Mouse (Mus musculus) midbrain, embryonic 11.5 days (tissue): ENCODE data around the gene Gstp1. TPM values are rescaled to one million over a fixed set of nuclear protein-coding genes. Genes with fewer than 3 reads are reported as not detected.
"Not testable (repeated sequence)": the region's sequence is repeated elsewhere in the genome, so short reads cannot be mapped to it uniquely, and the experiment has no call there.

ENCODE experiments used
- ATAC-seq: fragments of 200-750 bp; cut with Nextera tagmentation; 2 replicates; pipeline ENCODE4 v1.8.0; 2017; ENCODE audit warnings: moderate TSS enrichment, moderate library complexity; ENCODE audit not compliant: low FRiP score
- DNase-seq: peaks from one replicate; pipeline ENCODE4 v3.0.0; 2015; ENCODE audit warnings: low spot score; ENCODE audit errors: missing footprints
- H3K27ac ChIP-seq: fragments of 300-500 bp; sonication (generic); 2 replicates; pipeline ENCODE4 v1.5.1; 2014; ENCODE audit warnings: low read depth, low read length
- H3K27me3 ChIP-seq: fragments of 300-500 bp; sonication (generic); 2 replicates; pipeline ENCODE4 v1.6.1; 2014; ENCODE audit warnings: mild to moderate bottlenecking, low read length, moderate library complexity, mixed read lengths; ENCODE audit not compliant: control insufficient read depth, insufficient read depth
- H3K36me3 ChIP-seq: fragments of 300-500 bp; sonication (generic); 2 replicates; pipeline ENCODE4 v1.6.1; 2014; ENCODE audit warnings: mild to moderate bottlenecking, low read length, moderate library complexity, mixed read lengths; ENCODE audit not compliant: control insufficient read depth, insufficient read depth
- H3K4me1 ChIP-seq: fragments of 300-500 bp; sonication (generic); 2 replicates; pipeline ENCODE4 v1.6.1; 2014; ENCODE audit warnings: low read length; ENCODE audit not compliant: control insufficient read depth, insufficient read depth
- H3K4me2 ChIP-seq: fragments of 300-500 bp; sonication (generic); 2 replicates; pipeline ENCODE4 v1.6.1; 2014; ENCODE audit warnings: mild to moderate bottlenecking, moderate library complexity
- H3K4me3 ChIP-seq: fragments of 300-500 bp; sonication (generic); 2 replicates; pipeline ENCODE4 v1.5.1; 2014; ENCODE audit warnings: low read depth, low read length
- H3K9ac ChIP-seq: fragments of 300-500 bp; sonication (generic); 2 replicates; pipeline ENCODE4 v1.6.1; 2014; ENCODE audit warnings: low read length
- H3K9me3 ChIP-seq: fragments of 300-500 bp; sonication (generic); 2 replicates; pipeline ENCODE4 v1.6.1; 2016; ENCODE audit warnings: low read length; ENCODE audit not compliant: control insufficient read depth
- WGBS: fragments of 180-500 bp; shearing (Covaris S2); extraction: QIAGEN DNeasy Blood & Tissue Kit; methylation state at CpG from one replicate; pipeline ENCODE4 v1.1.7; 2014; 5-methylcytosine and 5-hydroxymethylcytosine counted together
- polyA plus RNA-seq: library from polyadenylated mRNA; unstranded; fragments of >200 nt; fragmentation: Nextera tagmentation; extraction: Ambion mirVana; gene quantifications from 2 replicates; pipeline ENCODE4 v1.2.1, GENCODE M21; 2014

Gene Gstp1
- polyA plus RNA-seq, 1 experiment from 2014 or later: 342 TPM

DNA sequence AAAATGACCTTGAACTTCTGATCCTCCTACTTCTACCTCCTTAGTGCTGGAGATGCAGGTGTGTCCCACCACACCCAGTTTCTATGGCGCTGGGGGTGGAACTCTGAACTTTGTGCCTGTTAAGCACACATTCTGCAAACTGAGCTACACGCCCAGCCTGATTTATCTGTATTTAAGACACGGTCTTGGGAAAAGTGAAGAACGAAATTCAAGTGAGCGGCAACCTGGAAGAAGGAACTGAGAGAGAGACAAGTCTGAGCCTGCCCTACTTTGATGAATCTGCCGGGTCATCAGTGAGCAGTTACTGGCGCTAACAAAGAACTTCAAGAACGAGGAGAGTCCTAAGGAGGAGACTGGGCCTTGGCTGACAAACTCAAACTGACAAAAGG lies 9.1 kb upstream of the Gstp1 start:
- Histone ChIP-seq H3K36me3 (no peaks in the 10 kb centered on the region), H3K9me3 (no peaks in the 10 kb centered on the region), H3K27me3 (no peaks in the 10 kb centered on the region), H3K4me2 (no peak overlapping the region), H3K27ac (no peak overlapping the region), H3K4me1 (no peaks in the 10 kb centered on the region), H3K9ac (no peak overlapping the region), H3K4me3 (no peak overlapping the region)
- WGBS: 86% methylated on average over 8 of the region's 8 CpGs
- DNase-seq (peak; percentile 53), ATAC-seq (no peak)

DNA sequence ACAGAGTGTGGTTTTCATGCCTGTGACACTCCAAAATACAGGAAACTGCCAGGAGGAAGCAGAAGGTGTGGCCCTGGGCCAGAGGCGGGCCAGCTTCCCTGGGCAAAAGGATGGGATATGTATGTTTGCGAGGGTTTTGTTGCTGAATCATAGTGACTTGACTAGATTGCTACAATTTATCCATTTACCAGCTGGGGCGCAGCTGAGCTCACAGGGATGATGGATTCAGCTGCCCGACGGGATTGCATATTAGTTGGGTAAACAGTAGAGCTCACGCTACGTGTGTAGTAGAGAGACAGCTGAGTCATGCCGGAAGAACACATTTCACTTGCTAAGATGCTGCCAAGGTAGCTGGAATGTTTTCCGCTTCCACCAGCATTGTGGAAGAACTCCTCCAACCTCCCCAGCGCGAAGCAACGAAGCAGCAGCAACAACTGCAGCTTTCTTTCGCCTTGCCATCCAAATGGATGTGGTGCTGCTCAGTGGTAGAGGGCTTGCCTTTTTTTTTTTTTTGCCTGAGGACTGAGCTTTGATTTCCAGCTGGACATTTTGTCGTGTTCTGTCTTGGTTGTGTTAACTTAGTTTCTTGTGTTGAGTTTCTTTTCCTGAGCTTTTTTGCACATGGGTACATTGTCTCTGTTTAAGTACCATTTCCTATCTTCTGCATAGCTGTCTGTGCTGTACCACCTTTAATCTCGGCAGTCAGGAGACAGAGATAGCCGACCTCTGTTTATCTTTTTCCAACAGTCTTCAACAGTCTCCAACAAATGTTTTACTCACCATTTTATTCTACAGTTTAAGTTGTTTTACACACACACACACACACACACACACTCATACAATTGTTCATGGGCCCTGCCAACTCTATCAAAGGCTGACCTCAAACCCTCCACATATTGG lies 8.4 kb upstream of the Gstp1 start, which contains the start of gene Gstp2:
Gene Gstp2, minus strand, starts transcription at position 58 of the 900 bp plus-strand sequence.
- no peaks in the 10 kb centered on the region for H3K4me1 ChIP-seq
- DNase-seq (peak; percentile 85), ATAC-seq (no peak)
- H3K9me3 ChIP-seq: no peaks in the 10 kb centered on the region
- no peak within 1 kb of the TSS for H3K9ac ChIP-seq
- H3K36me3 ChIP-seq: no peaks in the 10 kb centered on the region
- WGBS: 65% methylated on average over 16 of the region's 16 CpGs
- peak within 1 kb of the TSS; percentile 15; the same call in 1 of the 2 replicates for H3K4me2 ChIP-seq
- no peak within 1 kb of the TSS for H3K27ac ChIP-seq
- H3K27me3 ChIP-seq: no peaks in the 10 kb centered on the region
- H3K4me3 ChIP-seq: no peak within 1 kb of the TSS

DNA sequence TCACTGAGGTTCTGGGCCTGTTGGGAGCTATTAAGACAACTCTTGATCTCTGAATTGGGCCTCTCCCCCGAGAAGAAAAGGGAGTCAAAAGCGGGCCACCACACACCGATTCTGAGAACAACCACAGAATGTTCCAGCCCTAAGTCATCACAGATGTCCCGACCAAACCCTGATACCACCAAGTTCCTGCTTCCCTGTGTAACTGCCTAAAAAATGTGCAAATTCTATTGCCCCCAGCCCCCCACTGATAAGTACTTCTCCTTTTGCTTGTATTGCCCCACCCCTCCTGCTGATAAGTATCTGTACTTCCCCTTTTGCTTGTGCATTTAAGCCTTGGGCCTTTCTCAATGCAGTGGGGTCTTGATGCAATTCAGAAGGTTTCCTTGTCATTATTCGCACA lies 6.3 kb upstream of the Gstp1 start:
- not testable (repeated sequence) for H3K27me3 ChIP-seq, ATAC-seq, H3K9ac ChIP-seq, H3K4me3 ChIP-seq, H3K36me3 ChIP-seq, H3K4me2 ChIP-seq, H3K9me3 ChIP-seq, H3K27ac ChIP-seq, H3K4me1 ChIP-seq
- WGBS: 89% methylated on average over 5 of the region's 5 CpGs
- peak; percentile 77 for DNase-seq

DNA sequence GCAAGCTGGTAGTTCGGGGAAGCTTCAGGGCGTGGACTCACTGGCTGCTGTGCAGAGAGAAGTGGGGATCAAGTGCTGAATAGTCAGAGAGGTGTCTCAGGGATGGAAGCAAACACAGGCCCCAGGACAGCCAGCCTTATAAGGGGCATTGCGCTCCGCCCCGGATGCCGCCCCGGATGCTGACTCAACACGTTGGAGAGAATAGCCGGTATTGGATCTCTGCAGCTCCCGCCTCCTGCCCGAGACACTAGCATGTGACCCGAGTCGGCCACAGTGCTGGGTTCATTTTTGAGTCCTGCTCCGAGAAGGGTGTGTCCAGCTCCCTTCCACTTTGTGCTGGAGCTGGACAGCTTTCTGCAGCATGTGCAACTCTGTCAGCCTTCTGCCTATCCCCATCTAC lies 4.3 kb upstream of the Gstp1 start:
- no peak overlapping the region for H3K27ac ChIP-seq
- no peak overlapping the region for H3K9ac ChIP-seq
- DNase-seq: peak; percentile 74
- 0 out of 2 replicates have a peak, but pooled peaks cover 4% of the 10 kb centered on the region for H3K4me1 ChIP-seq
- H3K4me3 ChIP-seq: no peak overlapping the region
- H3K9me3 ChIP-seq: no peaks in the 10 kb centered on the region
- ATAC-seq: no peak
- WGBS: 82% methylated on average over 14 of the region's 14 CpGs
- no peak overlapping the region for H3K4me2 ChIP-seq
- H3K27me3 ChIP-seq: no peaks in the 10 kb centered on the region
- no peaks in the 10 kb centered on the region for H3K36me3 ChIP-seq

DNA sequence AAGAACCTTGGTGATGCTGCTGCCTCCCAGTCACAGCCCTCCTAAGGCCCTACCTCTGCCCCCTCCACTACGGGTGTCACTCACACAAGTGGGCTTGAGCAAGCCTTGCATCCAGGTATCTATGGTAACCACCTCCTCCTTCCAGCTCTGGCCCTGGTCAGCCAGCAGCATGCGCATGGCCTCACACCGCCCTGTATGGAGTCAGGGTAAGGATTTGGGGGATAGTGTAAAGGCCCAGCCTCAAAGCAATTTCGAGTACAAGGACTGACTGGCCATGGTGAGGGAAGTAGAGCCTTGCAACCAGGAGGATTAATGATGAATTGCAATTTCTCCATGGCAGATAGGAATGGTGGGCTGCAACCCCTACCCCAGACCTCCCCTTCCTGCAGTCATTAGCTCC lies 3.7 kb upstream of the Gstp1 start:
- not testable (repeated sequence) for H3K4me2 ChIP-seq, DNase-seq, H3K4me3 ChIP-seq, H3K27ac ChIP-seq, H3K9me3 ChIP-seq, H3K27me3 ChIP-seq, H3K36me3 ChIP-seq, ATAC-seq, H3K9ac ChIP-seq, H3K4me1 ChIP-seq
- 80% methylated on average over 3 of the region's 4 CpGs for WGBS

DNA sequence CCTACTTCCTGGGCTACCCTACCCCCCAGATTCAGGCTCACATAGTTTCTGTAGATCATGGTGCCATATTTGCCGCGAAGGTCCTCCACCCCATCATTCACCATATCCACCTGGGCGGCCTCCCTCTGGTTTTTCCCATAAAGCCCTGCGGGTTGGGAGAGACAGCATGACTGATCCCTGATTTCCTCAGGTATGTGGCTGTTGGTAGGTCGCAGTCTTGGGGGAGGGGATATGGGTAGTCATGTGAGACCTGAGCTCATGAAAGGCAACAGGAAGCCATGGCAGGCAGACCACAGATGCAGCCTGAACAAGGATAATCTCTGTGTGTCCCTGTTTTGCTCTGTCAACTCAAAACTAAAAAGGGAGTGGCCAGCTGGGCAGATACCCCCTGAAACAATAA lies 3.2 kb upstream of the Gstp1 start:
- ATAC-seq, H3K27ac ChIP-seq, H3K9ac ChIP-seq, H3K4me1 ChIP-seq, H3K9me3 ChIP-seq, H3K4me2 ChIP-seq, H3K4me3 ChIP-seq, H3K36me3 ChIP-seq, H3K27me3 ChIP-seq: not testable (repeated sequence)
- WGBS: 85% methylated on average over 5 of the region's 5 CpGs
- DNase-seq: peak; percentile 78

DNA sequence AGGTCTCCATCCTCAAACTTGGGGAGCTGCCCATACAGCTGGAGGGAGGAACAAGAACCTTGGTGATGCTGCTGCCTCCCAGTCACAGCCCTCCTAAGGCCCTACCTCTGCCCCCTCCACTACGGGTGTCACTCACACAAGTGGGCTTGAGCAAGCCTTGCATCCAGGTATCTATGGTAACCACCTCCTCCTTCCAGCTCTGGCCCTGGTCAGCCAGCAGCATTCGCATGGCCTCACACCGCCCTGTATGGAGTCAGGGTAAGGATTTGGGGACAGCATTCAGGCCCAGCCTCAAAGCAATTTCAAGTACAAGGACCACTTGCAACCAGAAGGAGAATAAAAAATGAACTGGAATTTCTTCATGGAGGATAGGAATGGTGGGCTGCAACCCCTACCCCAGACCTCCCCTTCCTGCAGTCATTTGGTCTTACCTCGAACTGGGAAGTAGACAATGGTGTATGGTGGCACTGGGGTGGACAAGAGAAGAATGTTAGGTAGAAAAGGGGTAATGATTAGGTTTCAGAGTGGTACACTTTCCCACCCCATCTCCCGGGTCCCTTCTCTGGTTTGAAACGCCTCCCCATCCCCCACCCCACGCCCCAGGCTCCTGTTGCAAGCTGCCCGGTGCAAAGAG lies 514 bp downstream of the Gstp1 start:
- H3K36me3 ChIP-seq, DNase-seq, H3K9me3 ChIP-seq, H3K27ac ChIP-seq, H3K4me1 ChIP-seq, H3K27me3 ChIP-seq: not testable (repeated sequence)
- H3K4me3 ChIP-seq: peak overlapping the region; percentile 59
- ATAC-seq: peak; percentile 65; the same call in 1 of the 2 replicates
- H3K4me2 ChIP-seq: peak overlapping the region; percentile 75
- 26% methylated on average over 7 of the region's 8 CpGs for WGBS
- peak overlapping the region; percentile 80 for H3K9ac ChIP-seq

DNA sequence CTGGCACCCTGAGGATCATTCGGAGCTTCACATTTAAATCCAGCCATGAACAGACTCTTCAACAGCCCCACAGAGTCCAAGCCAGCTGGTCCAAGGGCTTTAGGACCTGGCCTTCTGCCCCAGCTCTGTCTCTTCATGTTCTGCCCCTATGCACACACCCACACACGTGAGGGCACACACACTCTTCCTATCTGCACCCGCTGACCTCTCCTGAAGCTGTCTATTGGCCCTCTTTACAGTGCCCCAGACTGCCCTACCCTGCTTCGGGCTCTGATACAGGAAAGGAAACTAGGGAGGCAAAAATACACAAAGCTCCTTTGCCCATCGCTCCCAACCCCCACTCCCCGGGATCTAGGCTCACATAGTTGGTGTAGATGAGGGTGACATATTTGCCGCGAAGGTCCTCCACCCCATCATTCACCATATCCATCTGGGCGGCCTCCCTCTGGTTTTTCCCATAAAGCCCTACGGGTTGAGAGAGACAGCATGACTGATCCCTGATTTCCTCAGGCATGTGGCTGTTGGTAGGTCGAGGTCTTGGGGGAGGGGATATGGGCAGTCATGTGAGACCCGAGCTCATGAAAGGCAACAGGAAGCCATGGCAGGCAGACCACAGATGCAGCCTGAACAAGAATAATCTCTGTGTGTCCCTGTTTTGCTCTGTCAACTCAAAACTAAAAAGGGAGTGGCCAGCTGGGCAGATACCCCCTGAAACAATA lies 1.3 kb downstream of the Gstp1 start:
- Histone ChIP-seq H3K36me3 (no peaks in the 10 kb centered on the region), H3K4me3 (no peak overlapping the region), H3K9ac (no peak overlapping the region), H3K27ac (no peak overlapping the region), H3K9me3 (no peaks in the 10 kb centered on the region), H3K4me1 (peaks cover 9% of the 10 kb centered on the region; the same call in 1 of the 2 replicates), H3K4me2 (no peak overlapping the region), H3K27me3 (no peaks in the 10 kb centered on the region)
- no peak for ATAC-seq
- WGBS: 77% methylated on average over 12 of the region's 12 CpGs
- DNase-seq: peak; percentile 73

DNA sequence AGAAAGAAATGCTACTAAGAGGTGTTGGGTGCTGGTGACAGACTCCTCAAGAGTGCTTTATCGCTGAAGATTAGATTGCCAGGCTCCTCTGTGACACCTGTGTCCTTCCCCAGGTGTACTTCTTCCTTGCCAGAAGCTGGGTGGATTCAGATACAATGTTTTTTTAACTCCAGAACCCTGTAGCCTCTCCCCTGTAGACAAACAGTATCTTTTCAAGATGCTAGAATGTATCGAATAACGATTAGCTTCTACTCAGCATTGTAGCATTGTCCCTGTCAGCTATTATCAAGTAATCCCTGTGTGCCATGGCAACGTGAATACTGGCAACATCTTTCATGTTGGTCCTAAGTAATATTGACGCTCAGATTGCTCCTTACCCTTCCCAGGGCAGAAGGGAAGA lies 4.0 kb downstream of the Gstp1 start:
- Histone ChIP-seq H3K4me3 (no peak overlapping the region), H3K27me3 (no peaks in the 10 kb centered on the region), H3K9me3 (no peaks in the 10 kb centered on the region), H3K4me2 (no peak overlapping the region), H3K36me3 (no peaks in the 10 kb centered on the region), H3K27ac (no peak overlapping the region), H3K9ac (no peak overlapping the region), H3K4me1 (peaks cover 9% of the 10 kb centered on the region; the same call in 1 of the 2 replicates)
- DNase-seq (peak; percentile 17), ATAC-seq (no peak)
- 54% methylated on average over 5 of the region's 5 CpGs for WGBS
